Mouse (Mus musculus) heart, embryonic 16.5 days (tissue): ENCODE measurements around the gene Emb. TPM values are rescaled to one million over a fixed set of nuclear protein-coding genes. Genes with fewer than 3 reads are reported as not detected.

Source experiments
- ATAC-seq: fragments of 200-750 bp; cut with Nextera tagmentation; replicated peaks from 2 replicates; pipeline ENCODE4 v1.8.0; 2017; ENCODE audit warnings: moderate number of reproducible peaks; ENCODE audit not compliant: insufficient read depth, low FRiP score; ENCODE audit errors: extremely low read depth
- H3K27ac ChIP-seq: fragments of 300-500 bp; sonication (generic); 2 replicates; pipeline ENCODE4 v1.5.1; 2014; ENCODE audit warnings: mild to moderate bottlenecking, low read length, control low read depth, moderate library complexity
- H3K27me3 ChIP-seq: fragments of 300-500 bp; sonication (generic); 2 replicates; pipeline ENCODE4 v1.6.1; 2014; ENCODE audit warnings: low read length, mixed read lengths; ENCODE audit not compliant: control insufficient read depth, insufficient read depth
- H3K36me3 ChIP-seq: fragments of 300-500 bp; sonication (generic); 2 replicates; pipeline ENCODE4 v1.6.1; 2014; ENCODE audit not compliant: control insufficient read depth, insufficient read depth
- H3K4me1 ChIP-seq: fragments of 300-500 bp; sonication (generic); 2 replicates; pipeline ENCODE4 v1.6.1; 2014; ENCODE audit warnings: low read length, mixed read lengths; ENCODE audit not compliant: control insufficient read depth, insufficient read depth
- H3K4me2 ChIP-seq: fragments of 300-500 bp; sonication (generic); 2 replicates; pipeline ENCODE4 v1.6.1; 2014; ENCODE audit warnings: low read depth, mild to moderate bottlenecking, control low read depth, low read length
- H3K4me3 ChIP-seq: fragments of 300-500 bp; sonication (generic); 2 replicates; pipeline ENCODE4 v1.5.1; 2014; ENCODE audit warnings: mild to moderate bottlenecking, control low read depth, low read length
- H3K9ac ChIP-seq: fragments of 300-500 bp; sonication (generic); 2 replicates; pipeline ENCODE4 v1.6.1; 2014; ENCODE audit warnings: low read length, control low read depth
- H3K9me3 ChIP-seq: fragments of 300-500 bp; sonication (generic); replicated peaks from 2 replicates; pipeline ENCODE4 v1.6.1; 2016; ENCODE audit warnings: low read length; ENCODE audit not compliant: control insufficient read depth
- WGBS: fragments of 180-500 bp; shearing (Covaris S2); extraction: QIAGEN DNeasy Blood & Tissue Kit; methylation state at CpG from one replicate; pipeline ENCODE4 v1.1.7; 2014; 5-methylcytosine and 5-hydroxymethylcytosine counted together
- polyA plus RNA-seq: library from polyadenylated mRNA; unstranded; fragments of >200 nt; fragmentation: Nextera tagmentation; extraction: Ambion mirVana; gene quantifications from 2 replicates; pipeline ENCODE4 v1.2.1, GENCODE M21; 2015

Gene Emb
- polyA plus RNA-seq, 1 experiment from 2014 or later: 16.0 TPM

GRCm38 (mm10) chr13:117197666-117198065 lies 10.7 kb upstream of the Emb start:
- no peaks in the 10 kb centered on the region for H3K4me1 ChIP-seq
- H3K27ac ChIP-seq: no peak overlapping the region
- H3K27me3 ChIP-seq: no peaks in the 10 kb centered on the region
- no peak overlapping the region for H3K4me3 ChIP-seq
- ATAC-seq: no peak
- 88% methylated on average over 2 of the region's 2 CpGs for WGBS
- no peaks in the 10 kb centered on the region for H3K9me3 ChIP-seq
- H3K4me2 ChIP-seq: no peak overlapping the region
- H3K9ac ChIP-seq: no peak overlapping the region
- no peaks in the 10 kb centered on the region for H3K36me3 ChIP-seq

GRCm38 (mm10) chr13:117198402-117199083 lies 9.8 kb upstream of the Emb start:
- Histone ChIP-seq H3K4me2 (no peak overlapping the region), H3K4me3 (no peak overlapping the region), H3K36me3 (no peaks in the 10 kb centered on the region), H3K9me3 (no peaks in the 10 kb centered on the region), H3K9ac (no peak overlapping the region), H3K27ac (no peak overlapping the region), H3K4me1 (no peaks in the 10 kb centered on the region), H3K27me3 (no peaks in the 10 kb centered on the region)
- 89% methylated on average over 7 of the region's 7 CpGs for WGBS
- no peak for ATAC-seq

- H3K4me2 ChIP-seq: no peak overlapping the region
- H3K27me3 ChIP-seq: no peaks in the 10 kb centered on the region; the same call in 1 of the 2 replicates
- ATAC-seq: no peak
- peaks cover 3% of the 10 kb centered on the region; the same call in 1 of the 2 replicates for H3K4me1 ChIP-seq
- 40% methylated on average over 22 of the region's 22 CpGs for WGBS
- H3K9me3 ChIP-seq: no peaks in the 10 kb centered on the region
- no peak overlapping the region for H3K9ac ChIP-seq
- no peak overlapping the region for H3K4me3 ChIP-seq
- H3K36me3 ChIP-seq: no peaks in the 10 kb centered on the region
- H3K27ac ChIP-seq: no peak overlapping the region
Observed at GRCm38 (mm10) chr13:117202755-117203471, 5.4 kb upstream of the Emb start.

GRCm38 (mm10) chr13:117204685-117205084 lies 3.7 kb upstream of the Emb start:
- Histone ChIP-seq H3K9me3 (no peaks in the 10 kb centered on the region), H3K27ac (no peak overlapping the region), H3K4me2 (no peak overlapping the region), H3K4me1 (peaks cover 3% of the 10 kb centered on the region; the same call in 1 of the 2 replicates), H3K27me3 (no peaks in the 10 kb centered on the region; the same call in 1 of the 2 replicates), H3K4me3 (no peak overlapping the region), H3K36me3 (no peaks in the 10 kb centered on the region), H3K9ac (no peak overlapping the region)
- ATAC-seq: no peak
- WGBS: 86% methylated on average over 7 of the region's 7 CpGs

GRCm38 (mm10) chr13:117206066-117206465 lies 2.3 kb upstream of the Emb start:
- Histone ChIP-seq H3K9ac (no peak overlapping the region), H3K4me1 (peaks cover 3% of the 10 kb centered on the region; the same call in 1 of the 2 replicates), H3K4me3 (no peak overlapping the region), H3K27ac (no peak overlapping the region), H3K9me3 (no peaks in the 10 kb centered on the region), H3K27me3 (no peaks in the 10 kb centered on the region; the same call in 1 of the 2 replicates), H3K36me3 (no peaks in the 10 kb centered on the region), H3K4me2 (no peak overlapping the region)
- WGBS: 84% methylated on average over 8 of the region's 8 CpGs
- ATAC-seq: no peak

GRCm38 (mm10) chr13:117211386-117211875 lies 3.1 kb downstream of the Emb start:
- Histone ChIP-seq H3K4me1 (peaks cover 3% of the 10 kb centered on the region; the same call in 1 of the 2 replicates), H3K27me3 (no peaks in the 10 kb centered on the region; the same call in 1 of the 2 replicates), H3K4me3 (no peak overlapping the region), H3K4me2 (no peak overlapping the region), H3K36me3 (no peaks in the 10 kb centered on the region), H3K9me3 (no peaks in the 10 kb centered on the region), H3K27ac (peak overlapping the region; percentile 37; the same call in 1 of the 2 replicates), H3K9ac (no peak overlapping the region)
- WGBS: 51% methylated on average over 11 of the region's 11 CpGs
- no peak for ATAC-seq

- Histone ChIP-seq H3K4me2 (peak overlapping the region; percentile 37), H3K4me1 (peaks cover 4% of the 10 kb centered on the region), H3K9ac (no peak overlapping the region), H3K36me3 (no peaks in the 10 kb centered on the region), H3K27ac (peak overlapping the region; percentile 68; the same call in 1 of the 2 replicates), H3K27me3 (0 out of 2 replicates have a peak, but pooled peaks cover 5% of the 10 kb centered on the region), H3K9me3 (no peaks in the 10 kb centered on the region), H3K4me3 (no peak overlapping the region)
- 26% methylated on average over 10 of the region's 10 CpGs for WGBS
- ATAC-seq: 0 out of 2 replicates have a peak, but pooled peaks have one; percentile 7
Observed at GRCm38 (mm10) chr13:117215481-117215880, 7.1 kb downstream of the Emb start.

GRCm38 (mm10) chr13:117216126-117216525 lies 7.8 kb downstream of the Emb start:
- no peaks in the 10 kb centered on the region for H3K36me3 ChIP-seq
- no peak overlapping the region for H3K4me3 ChIP-seq
- WGBS: 28% methylated on average over 10 of the region's 10 CpGs
- H3K9me3 ChIP-seq: no peaks in the 10 kb centered on the region
- no peak overlapping the region for H3K27ac ChIP-seq
- H3K4me1 ChIP-seq: peaks cover 4% of the 10 kb centered on the region
- H3K4me2 ChIP-seq: no peak overlapping the region
- 0 out of 2 replicates have a peak, but pooled peaks cover 5% of the 10 kb centered on the region for H3K27me3 ChIP-seq
- ATAC-seq: peak; percentile 71
- no peak overlapping the region for H3K9ac ChIP-seq
